Mouse (Mus musculus): ENCODE data around the gene AI481877.

DNA sequence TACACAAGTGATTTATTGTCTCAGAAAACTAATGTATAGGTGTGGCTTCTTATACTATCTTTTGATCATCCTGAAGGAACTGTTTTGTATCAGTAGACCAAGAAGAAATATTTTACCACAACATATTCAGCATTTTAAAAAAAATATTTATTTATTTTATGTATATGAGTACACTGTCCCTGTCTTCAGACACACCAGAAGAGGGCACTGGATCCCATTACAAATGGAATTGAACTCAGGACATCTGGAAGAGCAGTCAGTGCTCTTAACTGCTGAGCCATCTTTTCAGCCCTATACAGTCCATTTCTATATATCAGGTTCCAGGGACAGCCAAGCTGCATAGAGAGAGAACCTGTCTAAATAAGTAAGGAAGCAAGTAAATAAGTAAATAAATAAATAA lies 15.2 kb downstream of the AI481877 start:
- TF ChIP-seq MYC (IDR thresholded peaks at IDR 0.05; ENCODE audit: low read depth, low read length) (no peak), ZNF384 (IDR thresholded peaks at IDR 0.05; ENCODE audit: low read depth, low read length) (no peak), BHLHE40 (IDR thresholded peaks at IDR 0.05; ENCODE audit: low read depth, low read length) (no peak), CTCF (conservative IDR thresholded peaks at IDR 0.05 in 1 of 2, IDR thresholded peaks at IDR 0.05 in 1 of 2; ENCODE audit: low read depth in 2 of 2, low read length in 2 of 2) (no peak; a peak in 1 of 4 replicates), JUND (conservative IDR thresholded peaks at IDR 0.05; ENCODE audit: low read depth, low read length) (no peak), HCFC1 (IDR thresholded peaks at IDR 0.05; ENCODE audit: low read depth, low read length) (no peak), E2F4 (IDR thresholded peaks at IDR 0.05; ENCODE audit: insufficient replicate concordance, low read depth, low read length) (no peak), MEF2A (IDR thresholded peaks at IDR 0.05; ENCODE audit: borderline replicate concordance, low read depth, low read length) (no peak), MAFK (IDR thresholded peaks at IDR 0.05; ENCODE audit: insufficient replicate concordance, low read length) (no peak)

All from CH12.LX (cell line).